39 mouse cellular contexts compared by ENCODE assay signal in genomic region chr1:130663576-130663975, GRCm38 (mm10). TPM values are rescaled to one million over a fixed set of nuclear protein-coding genes. Genes with fewer than 3 reads are reported as not detected.
"Had no signal": no experiment of that assay in that cellular context is flagged by ENCODE, and none has a peak within 500 bp of the region (broad histone marks: within the 10 kb centered on the region; RNA-seq: fewer than 3 reads in every experiment).

No protein-coding gene starts in this region.

RNA-seq across cellular contexts. Expression of gene C4bp, which starts 2.1 kb away (rescaled TPM):
- total RNA-seq: left cerebral cortex, postnatal 10 days; left cerebral cortex, postnatal 14 days; left cerebral cortex, postnatal 25 days; left cerebral cortex, postnatal 36 days; left cerebral cortex, postnatal 4 days; megakaryocyte progenitor cell, adult 5-6 weeks; megakaryocyte, adult 5-6 weeks; megakaryocyte-erythroid progenitor cell, adult 5-6 weeks; monocyte, adult 5-6 weeks had no signal
- polyA plus RNA-seq: limb, embryonic 10.5 days; limb, embryonic 11.5 days; limb, embryonic 12.5 days; limb, embryonic 13.5 days; limb, embryonic 14.5 days; limb, embryonic 15.5 days; lung, embryonic 14.5 days; lung, embryonic 15.5 days; lung, embryonic 16.5 days; macrophage; midbrain, embryonic 10.5 days; midbrain, embryonic 12.5 days; midbrain, embryonic 13.5 days; midbrain, embryonic 14.5 days; midbrain, embryonic 15.5 days; myocyte; neural tube, embryonic 11.5 days; neural tube, embryonic 12.5 days had no signal

RNA-seq across cellular contexts. Expression of gene Zp3r, which starts 34.2 kb away (rescaled TPM):
- total RNA-seq: left cerebral cortex, postnatal 10 days; left cerebral cortex, postnatal 14 days; left cerebral cortex, postnatal 25 days; left cerebral cortex, postnatal 36 days; left cerebral cortex, postnatal 4 days; megakaryocyte progenitor cell, adult 5-6 weeks; megakaryocyte, adult 5-6 weeks; megakaryocyte-erythroid progenitor cell, adult 5-6 weeks; midbrain, postnatal 0 days; monocyte, adult 5-6 weeks had no signal
- polyA plus RNA-seq: limb, embryonic 10.5 days; limb, embryonic 11.5 days; limb, embryonic 12.5 days; limb, embryonic 13.5 days; limb, embryonic 14.5 days; limb, embryonic 15.5 days; liver, embryonic 11.5 days; liver, embryonic 12.5 days; liver, embryonic 13.5 days; liver, embryonic 14.5 days; liver, embryonic 15.5 days; liver, embryonic 16.5 days; liver, postnatal 0 days; lung, adult 2 months; lung, embryonic 16.5 days; lung, postnatal 0 days; macrophage; midbrain, embryonic 10.5 days; midbrain, embryonic 11.5 days; midbrain, embryonic 12.5 days; midbrain, embryonic 13.5 days; midbrain, embryonic 14.5 days; midbrain, embryonic 15.5 days; midbrain, embryonic 16.5 days; midbrain, postnatal 0 days; neural tube, embryonic 11.5 days; neural tube, embryonic 12.5 days had no signal

RNA-seq across cellular contexts. Expression of gene Gm29427, which starts 52.0 kb away (rescaled TPM):
- total RNA-seq: left cerebral cortex, postnatal 10 days; left cerebral cortex, postnatal 25 days; left cerebral cortex, postnatal 36 days; left cerebral cortex, postnatal 4 days; megakaryocyte progenitor cell, adult 5-6 weeks; megakaryocyte, adult 5-6 weeks; megakaryocyte-erythroid progenitor cell, adult 5-6 weeks; midbrain, postnatal 0 days; monocyte, adult 5-6 weeks had no signal
- polyA plus RNA-seq: limb, embryonic 10.5 days; limb, embryonic 11.5 days; limb, embryonic 12.5 days; limb, embryonic 13.5 days; limb, embryonic 14.5 days; limb, embryonic 15.5 days; liver, embryonic 11.5 days; liver, embryonic 12.5 days; liver, embryonic 13.5 days; liver, embryonic 14.5 days; liver, embryonic 15.5 days; liver, embryonic 16.5 days; liver, postnatal 0 days; lung, adult 2 months; lung, embryonic 14.5 days; lung, embryonic 15.5 days; lung, embryonic 16.5 days; lung, postnatal 0 days; macrophage; midbrain, embryonic 10.5 days; midbrain, embryonic 11.5 days; midbrain, embryonic 12.5 days; midbrain, embryonic 14.5 days; midbrain, embryonic 15.5 days; midbrain, embryonic 16.5 days; midbrain, postnatal 0 days; myocyte; neural tube, embryonic 11.5 days; neural tube, embryonic 12.5 days had no signal
